Mouse (Mus musculus) adrenal gland, adult 2 months (tissue): ENCODE measurements around the gene Ado. TPM values are rescaled to one million over a fixed set of nuclear protein-coding genes. Genes with fewer than 3 reads are reported as not detected.
A peak's percentile ranks its signal among the peaks of the same experiment; 100 is the strongest.

Source experiments
- DNase-seq: peaks from one replicate; pipeline ENCODE4 v3.0.0; 2021
- polyA plus RNA-seq: library from polyadenylated mRNA; depleted of rRNA; stranded (reverse); fragments of >200 nt; gene quantifications from 2 replicates; pipeline ENCODE4 v1.2.3, GENCODE M21; 2012; rRNA removed
- total RNA-seq, 2 experiments: library from RNA; stranded (reverse); gene quantifications; 2 replicates each; pipeline ENCODE4 v1.2.3; 2021

Gene Ado
- total and polyA plus RNA-seq, 3 experiments = 24.1 to 32.1 (median 28.0) TPM

- DNase-seq = peak; percentile 47
These were observed 12.1 kb downstream of the Ado start for GRCm38 (mm10) chr10:67536621-67537141.

- peak; percentile 87 for DNase-seq
These were observed 12.8 kb downstream of the Ado start for GRCm38 (mm10) chr10:67535972-67536371.

GRCm38 (mm10) chr10:67535256-67535655, 13.5 kb downstream of the Ado start, which contains the start of gene Egr2:
Gene Egr2 (plus strand): TSS chr10:67535475.
- DNase-seq = peak; percentile 35

GRCm38 (mm10) chr10:67529769-67530168, 19.0 kb downstream of the Ado start:
- DNase-seq = no peak

GRCm38 (mm10) chr10:67526435-67526834, 22.3 kb downstream of the Ado start:
- no peak for DNase-seq

GRCm38 (mm10) chr10:67524694-67525093, 24.1 kb downstream of the Ado start:
- DNase-seq = no peak

- DNase-seq = no peak
These were observed 24.6 kb downstream of the Ado start for GRCm38 (mm10) chr10:67524130-67524529.

- DNase-seq = no peak
These were observed 30.0 kb downstream of the Ado start for GRCm38 (mm10) chr10:67518733-67519132.

- no peak for DNase-seq
These were observed 35.9 kb downstream of the Ado start for GRCm38 (mm10) chr10:67512871-67513270.

- no peak for DNase-seq
These were observed 36.5 kb downstream of the Ado start for GRCm38 (mm10) chr10:67512211-67512610.

GRCm38 (mm10) chr10:67505248-67505647, 43.5 kb downstream of the Ado start:
- no peak for DNase-seq

- DNase-seq = no peak
These were observed 44.7 kb downstream of the Ado start for GRCm38 (mm10) chr10:67504046-67504445.

GRCm38 (mm10) chr10:67503320-67503995, 45.3 kb downstream of the Ado start:
- no peak for DNase-seq

- DNase-seq = no peak
These were observed 50.8 kb downstream of the Ado start for GRCm38 (mm10) chr10:67497951-67498350.

- no peak for DNase-seq
These were observed 51.4 kb downstream of the Ado start for GRCm38 (mm10) chr10:67497144-67497892.

Other genes starting within 250 kb of the Ado start
- gene Egr2, start 13.5 kb downstream of the Ado start, total RNA-seq = 1 to 10 TPM in 1 of 2 experiments, under 1 TPM in 1; 0.61 to 1.3 TPM
- gene Egr2, start 13.5 kb downstream of the Ado start, polyA plus RNA-seq = 1.8 and 3.1 TPM in 2 replicates